Mouse (Mus musculus) limb, embryonic 15.5 days (tissue): ENCODE measurements around the gene Tipin. TPM values are rescaled to one million over a fixed set of nuclear protein-coding genes. Genes with fewer than 3 reads are reported as not detected.

Source experiments
- ATAC-seq: fragments of 200-750 bp; cut with Nextera tagmentation; 2 replicates; pipeline ENCODE4 v1.8.0; 2017; ENCODE audit warnings: low read depth, moderate TSS enrichment; ENCODE audit not compliant: insufficient number of reproducible peaks, low FRiP score, low TSS enrichment
- H3K27ac ChIP-seq: fragments of 300-500 bp; sonication (generic); 2 replicates; pipeline ENCODE4 v1.5.1; 2015; ENCODE audit warnings: moderate library complexity, mild to moderate bottlenecking, inconsistent platforms
- H3K27me3 ChIP-seq: fragments of 300-500 bp; sonication (generic); 2 replicates; pipeline ENCODE4 v1.6.1; 2015; ENCODE audit warnings: inconsistent platforms
- H3K36me3 ChIP-seq: fragments of 300-500 bp; sonication (generic); 2 replicates; pipeline ENCODE4 v1.6.1; 2015; ENCODE audit warnings: inconsistent platforms
- H3K4me1 ChIP-seq: fragments of 300-500 bp; sonication (generic); 2 replicates; pipeline ENCODE4 v1.6.1; 2015; ENCODE audit warnings: inconsistent platforms
- H3K4me2 ChIP-seq: fragments of 300-500 bp; sonication (generic); 2 replicates; pipeline ENCODE4 v1.6.1; 2015; ENCODE audit warnings: mild to moderate bottlenecking, inconsistent platforms
- H3K4me3 ChIP-seq: fragments of 300-500 bp; sonication (generic); 2 replicates; pipeline ENCODE4 v1.5.1; 2015; ENCODE audit warnings: mild to moderate bottlenecking, inconsistent platforms
- H3K9ac ChIP-seq: fragments of 300-500 bp; sonication (generic); 2 replicates; pipeline ENCODE4 v1.6.1; 2015; ENCODE audit warnings: inconsistent platforms
- H3K9me3 ChIP-seq: fragments of 300-500 bp; sonication (generic); 2 replicates; pipeline ENCODE4 v1.6.1; 2016; ENCODE audit warnings: inconsistent platforms
- WGBS: fragments of 180-500 bp; shearing (Covaris S2); methylation state at CpG from one replicate; pipeline ENCODE4 v1.1.7; 2015; 5-methylcytosine and 5-hydroxymethylcytosine counted together
- polyA plus RNA-seq: library from polyadenylated mRNA; unstranded; fragments of >200 nt; fragmentation: Nextera tagmentation; extraction: Ambion mirVana; gene quantifications from 2 replicates; pipeline ENCODE4 v1.2.1, GENCODE M21; 2015

Tipin gene
- polyA plus RNA-seq, 1 experiment from 2014 or later, result 174 TPM

DNA sequence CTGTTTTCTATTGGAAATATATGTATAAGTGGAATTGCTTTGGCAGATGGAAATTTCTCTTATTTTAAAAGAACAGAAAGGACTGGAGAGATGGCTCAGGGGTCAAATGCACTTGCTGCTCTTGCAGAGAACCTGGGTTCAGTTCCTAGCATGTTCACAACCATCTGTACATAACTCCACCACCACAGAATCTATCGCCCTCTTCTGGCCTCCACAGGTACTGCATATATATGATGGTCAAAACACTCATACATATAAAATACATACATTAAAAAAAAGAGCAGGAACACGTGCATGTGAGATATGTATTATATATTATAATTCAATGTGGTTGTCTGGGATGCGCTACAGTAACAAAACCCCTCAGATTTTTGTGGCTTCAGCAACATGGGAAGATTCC, 69.8 kb downstream of the Tipin start:
- Histone ChIP-seq H3K27ac (no peak overlapping the region), H3K4me1 (no peaks in the 10 kb centered on the region), H3K4me3 (no peak overlapping the region), H3K9ac (no peak overlapping the region), H3K36me3 (no peaks in the 10 kb centered on the region), H3K9me3 (no peaks in the 10 kb centered on the region), H3K27me3 (no peaks in the 10 kb centered on the region), H3K4me2 (no peak overlapping the region)
- ATAC-seq, result no peak
- 49% methylated on average over 3 of the region's 3 CpGs for WGBS

Other genes starting within 250 kb of the Tipin start
- gene Lctl, start 164.4 kb upstream of the Tipin start, polyA plus RNA-seq, result 0.13 TPM in 1 of 2 replicates, not detected in the other
- 17.1 and 17.3 TPM in 2 replicates for gene Zwilch, start 108.5 kb upstream of the Tipin start, polyA plus RNA-seq
- gene Rpl4, start 108.2 kb upstream of the Tipin start, polyA plus RNA-seq, result 1,189 and 1,208 TPM in 2 replicates
- gene Snapc5, start 102.3 kb upstream of the Tipin start, polyA plus RNA-seq, result 30.3 and 31.1 TPM in 2 replicates
- gene Uchl4, start 46.4 kb upstream of the Tipin start, polyA plus RNA-seq, result 1.3 and 2.5 TPM in 2 replicates
- gene Map2k1, start 27.9 kb upstream of the Tipin start, polyA plus RNA-seq, result 80.6 and 95.9 TPM in 2 replicates
- 16.9 and 19.3 TPM in 2 replicates for gene Dis3l, start 59.7 kb downstream of the Tipin start, polyA plus RNA-seq
- gene Megf11, start 104.0 kb downstream of the Tipin start, polyA plus RNA-seq, result 0.83 and 1.3 TPM in 2 replicates